Mouse (Mus musculus): ENCODE measurements at regions not wholly inside any gene's neighbourhood (a gene's known extent, or its start where the extent isn't known, plus 50 kb on each side); places are given as distances from the start of the nearest gene placed in this dataset.
"Not testable (repeated sequence)": the region's sequence is repeated elsewhere in the genome, so short reads cannot be mapped to it uniquely, and the experiment has no call there.

- DNase-seq (ENCODE audit: low read depth, low spot score) = no peak
Observed at GRCm38 (mm10) chr8:7323067-7323675, 1337.9 kb downstream of the Efnb2 start.

GRCm38 (mm10) chr8:7322376-7323066 is 1338.5 kb downstream of the Efnb2 start:
- DNase-seq (ENCODE audit: low read depth, low spot score) = no peak

- DNase-seq (ENCODE audit: low read depth, low spot score) = peak; percentile 28
Observed at GRCm38 (mm10) chr8:7316806-7317355, 1344.2 kb downstream of the Efnb2 start.

- DNase-seq (ENCODE audit: low read depth, low spot score) = peak; percentile 98
Observed at GRCm38 (mm10) chr8:7309239-7309638, 1351.8 kb downstream of the Efnb2 start.

- DNase-seq (ENCODE audit: low read depth, low spot score) = no peak
Observed at GRCm38 (mm10) chr8:7289361-7289760, 1371.7 kb downstream of the Efnb2 start.

- DNase-seq (ENCODE audit: low read depth, low spot score) = no peak
Observed at GRCm38 (mm10) chr8:7286581-7286980, 1374.5 kb downstream of the Efnb2 start.

- no peak for DNase-seq (ENCODE audit: low read depth, low spot score)
Observed at GRCm38 (mm10) chr8:7267406-7267805, 1393.6 kb downstream of the Efnb2 start.

GRCm38 (mm10) chr8:7254336-7254735 is 1406.7 kb downstream of the Efnb2 start:
- not testable (repeated sequence) for DNase-seq (ENCODE audit: low read depth, low spot score)

- DNase-seq (ENCODE audit: low read depth, low spot score) = no peak
Observed at GRCm38 (mm10) chr8:7240321-7240720, 1420.7 kb downstream of the Efnb2 start.

GRCm38 (mm10) chr8:7234006-7234405 is 1427.0 kb downstream of the Efnb2 start:
- no peak for DNase-seq (ENCODE audit: low read depth, low spot score)

- no peak for DNase-seq (ENCODE audit: low read depth, low spot score)
Observed at GRCm38 (mm10) chr8:7219300-7219699, 1441.7 kb downstream of the Efnb2 start.

GRCm38 (mm10) chr8:7207178-7207577 is 1453.9 kb downstream of the Efnb2 start:
- no peak for DNase-seq (ENCODE audit: low read depth, low spot score)

- no peak for DNase-seq (ENCODE audit: low read depth, low spot score)
Observed at GRCm38 (mm10) chr8:7206596-7206995, 1454.4 kb downstream of the Efnb2 start.

GRCm38 (mm10) chr8:7205086-7205485 is 1456.0 kb downstream of the Efnb2 start:
- no peak for DNase-seq (ENCODE audit: low read depth, low spot score)

- no peak for DNase-seq (ENCODE audit: low read depth, low spot score)
Observed at GRCm38 (mm10) chr8:7190726-7191125, 1470.3 kb downstream of the Efnb2 start.

GRCm38 (mm10) chr8:7163361-7163760 is 1497.7 kb downstream of the Efnb2 start:
- DNase-seq (ENCODE audit: low read depth, low spot score) = peak; percentile 12

- DNase-seq (ENCODE audit: low read depth, low spot score) = peak; percentile 37
Observed at GRCm38 (mm10) chr8:7131746-7132145, 1529.3 kb downstream of the Efnb2 start.

- DNase-seq (ENCODE audit: low read depth, low spot score) = no peak
Observed at GRCm38 (mm10) chr8:7108849-7109248, 1552.2 kb downstream of the Efnb2 start.

- DNase-seq (ENCODE audit: low read depth, low spot score) = peak; percentile 9
Observed at GRCm38 (mm10) chr8:7097577-7097976, 1563.5 kb downstream of the Efnb2 start.

- DNase-seq (ENCODE audit: low read depth, low spot score) = no peak
Observed at GRCm38 (mm10) chr8:7092831-7093230, 1568.2 kb downstream of the Efnb2 start.

- no peak for DNase-seq (ENCODE audit: low read depth, low spot score)
Observed at GRCm38 (mm10) chr8:7088123-7088522, 1572.9 kb downstream of the Efnb2 start.

- DNase-seq (ENCODE audit: low read depth, low spot score) = peak; percentile 25
Observed at GRCm38 (mm10) chr8:7060255-7060656, 1600.8 kb downstream of the Efnb2 start.

- DNase-seq (ENCODE audit: low read depth, low spot score) = peak; percentile 68
Observed at GRCm38 (mm10) chr8:7026247-7026844, 1634.7 kb downstream of the Efnb2 start.
